Mouse (Mus musculus) liver, embryonic 13.5 days (tissue): ENCODE measurements around the gene Pip4k2b. TPM values are rescaled to one million over a fixed set of nuclear protein-coding genes. Genes with fewer than 3 reads are reported as not detected.
"Not testable (repeated sequence)": the region's sequence is repeated elsewhere in the genome, so short reads cannot be mapped to it uniquely, and the experiment has no call there.

Experiments used
- ATAC-seq: fragments of 200-750 bp; cut with Nextera tagmentation; 2 replicates; pipeline ENCODE4 v1.8.0; 2017; ENCODE audit warnings: low read depth, mild to moderate bottlenecking, moderate number of reproducible peaks, moderate library complexity
- DNase-seq: peaks from one replicate; pipeline ENCODE4 v3.0.0; 2022
- H3K27ac ChIP-seq: fragments of 300-500 bp; sonication (generic); 2 replicates; pipeline ENCODE4 v1.5.1; 2015; ENCODE audit warnings: moderate library complexity, mild to moderate bottlenecking, inconsistent platforms
- H3K27me3 ChIP-seq: fragments of 300-500 bp; sonication (generic); 2 replicates; pipeline ENCODE4 v1.6.1; 2015; ENCODE audit warnings: mild to moderate bottlenecking, inconsistent platforms
- H3K36me3 ChIP-seq: fragments of 300-500 bp; sonication (generic); 2 replicates; pipeline ENCODE4 v1.6.1; 2015; ENCODE audit warnings: mild to moderate bottlenecking, inconsistent platforms
- H3K4me1 ChIP-seq: fragments of 300-500 bp; sonication (generic); replicated peaks from 2 replicates; pipeline ENCODE4 v1.6.1; 2015; ENCODE audit warnings: inconsistent platforms
- H3K4me2 ChIP-seq: fragments of 300-500 bp; sonication (generic); 2 replicates; pipeline ENCODE4 v1.6.1; 2015; ENCODE audit warnings: inconsistent platforms, mild to moderate bottlenecking, moderate library complexity
- H3K4me3 ChIP-seq: fragments of 300-500 bp; sonication (generic); replicated peaks from 2 replicates; pipeline ENCODE4 v1.5.1; 2015; ENCODE audit warnings: mild to moderate bottlenecking, inconsistent platforms
- H3K9ac ChIP-seq: fragments of 300-500 bp; sonication (generic); 2 replicates; pipeline ENCODE4 v1.6.1; 2015; ENCODE audit warnings: mild to moderate bottlenecking, inconsistent platforms
- H3K9me3 ChIP-seq: fragments of 300-500 bp; sonication (generic); replicated peaks from 2 replicates; pipeline ENCODE4 v1.6.1; 2016; ENCODE audit warnings: inconsistent platforms
- WGBS: fragments of 180-500 bp; shearing (Covaris S2); methylation state at CpG from one replicate; pipeline ENCODE4 v1.1.7; 2015; ENCODE audit not compliant: insufficient replicate concordance; 5-methylcytosine and 5-hydroxymethylcytosine counted together
- polyA plus RNA-seq: library from polyadenylated mRNA; unstranded; fragments of >200 nt; fragmentation: Nextera tagmentation; extraction: Ambion mirVana; gene quantifications from 2 replicates; pipeline ENCODE4 v1.2.1, GENCODE M21; 2015

The Pip4k2b gene
- 0.88 TPM in 2 replicates for polyA plus RNA-seq

GRCm38 (mm10) chr11:97744063-97744717 lies at the start of gene Pip4k2b:
Gene Pip4k2b (minus strand): TSS chr11:97744704.
- peaks cover 46% of the 10 kb centered on the region for H3K4me1 ChIP-seq

DNA sequence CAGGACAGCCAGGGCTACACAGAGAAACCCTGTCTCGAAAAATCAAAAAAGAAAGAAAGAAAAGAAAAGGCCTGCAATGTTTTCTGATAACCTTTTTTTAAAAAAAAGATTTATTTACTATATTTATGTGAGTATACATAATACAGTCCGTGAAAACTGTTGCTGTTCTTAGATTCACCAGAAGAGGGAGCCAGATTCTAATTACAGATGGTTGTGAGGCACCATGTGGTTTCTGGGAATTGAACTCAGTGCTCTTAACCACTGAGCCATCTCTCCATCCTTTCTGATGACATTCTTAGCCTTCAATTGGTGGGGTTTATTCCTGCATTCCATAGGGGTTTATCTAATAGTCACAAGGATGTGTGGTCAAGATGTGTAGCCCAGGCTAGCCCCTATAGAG lies 48.7 kb upstream of the Pip4k2b start:
- Histone ChIP-seq H3K4me3 (no peak overlapping the region), H3K27me3 (0 out of 2 replicates have a peak, but pooled peaks cover 4% of the 10 kb centered on the region)

More at GRCm38 (mm10) chr11:97744063-97744717, at the start of gene Pip4k2b:
- H3K9ac ChIP-seq: peak within 1 kb of the TSS; percentile 94
- peak within 1 kb of the TSS; percentile 90 for H3K4me3 ChIP-seq
- H3K9me3 ChIP-seq: no peaks in the 10 kb centered on the region
- no peaks in the 10 kb centered on the region for H3K27me3 ChIP-seq
- DNase-seq (no peak), ATAC-seq (peak; percentile 54)
- H3K36me3 ChIP-seq: peaks cover 31% of the 10 kb centered on the region
- WGBS: under 1% methylated on average over 63 of the region's 63 CpGs
- H3K4me2 ChIP-seq: peak within 1 kb of the TSS; percentile 92
- H3K27ac ChIP-seq: peak within 1 kb of the TSS; percentile 85

GRCm38 (mm10) chr11:97790778-97791438 lies 46.4 kb upstream of the Pip4k2b start:
- not testable (repeated sequence) for H3K27me3 ChIP-seq, H3K4me1 ChIP-seq, H3K36me3 ChIP-seq, H3K4me2 ChIP-seq, H3K27ac ChIP-seq, H3K9ac ChIP-seq, H3K4me3 ChIP-seq, DNase-seq, ATAC-seq, H3K9me3 ChIP-seq
- 56% methylated on average over 2 of the region's 2 CpGs for WGBS

More for the DNA sequence above, 48.7 kb upstream of the Pip4k2b start:
- no peak for ATAC-seq
- Histone ChIP-seq H3K36me3 (no peaks in the 10 kb centered on the region), H3K4me1 (peaks cover 11% of the 10 kb centered on the region), H3K9ac (no peak overlapping the region), H3K4me2 (no peak overlapping the region), H3K27ac (no peak overlapping the region), H3K9me3 (no peaks in the 10 kb centered on the region)
- WGBS: 7% methylated on average over 2 of the region's 2 CpGs
- peak; percentile 44 for DNase-seq

GRCm38 (mm10) chr11:97789727-97790126 lies 45.2 kb upstream of the Pip4k2b start:
- H3K27me3 ChIP-seq: no peaks in the 10 kb centered on the region
- H3K4me2 ChIP-seq: no peak overlapping the region
- DNase-seq (no peak), ATAC-seq (no peak)
- no peak overlapping the region for H3K4me3 ChIP-seq
- 69% methylated on average over 5 of the region's 5 CpGs for WGBS
- H3K36me3 ChIP-seq: no peaks in the 10 kb centered on the region
- H3K27ac ChIP-seq: no peak overlapping the region
- H3K4me1 ChIP-seq: no peaks in the 10 kb centered on the region
- no peaks in the 10 kb centered on the region for H3K9me3 ChIP-seq
- H3K9ac ChIP-seq: no peak overlapping the region

- WGBS: 78% methylated on average over 3 of the region's 3 CpGs
- Histone ChIP-seq H3K27me3 (no peaks in the 10 kb centered on the region), H3K27ac (no peak overlapping the region), H3K4me2 (no peak overlapping the region), H3K36me3 (no peaks in the 10 kb centered on the region), H3K4me3 (no peak overlapping the region), H3K9me3 (no peaks in the 10 kb centered on the region), H3K4me1 (peaks cover 6% of the 10 kb centered on the region; the same call in 1 of the 2 replicates), H3K9ac (no peak overlapping the region)
- ATAC-seq: no peak
- no peak for DNase-seq
Observed at GRCm38 (mm10) chr11:97787961-97788360, 43.5 kb upstream of the Pip4k2b start.

GRCm38 (mm10) chr11:97782564-97782895 lies 38.0 kb upstream of the Pip4k2b start:
- no peaks in the 10 kb centered on the region for H3K9me3 ChIP-seq
- peaks cover 40% of the 10 kb centered on the region for H3K4me1 ChIP-seq
- H3K9ac ChIP-seq: peak overlapping the region; percentile 92
- peak overlapping the region; percentile 79 for H3K4me2 ChIP-seq
- H3K27ac ChIP-seq: peak overlapping the region; percentile 60
- ATAC-seq (no peak), DNase-seq (no peak)
- H3K27me3 ChIP-seq: no peaks in the 10 kb centered on the region
- H3K4me3 ChIP-seq: peak overlapping the region; percentile 84
- peaks cover 38% of the 10 kb centered on the region for H3K36me3 ChIP-seq
- whole genome bisulfite sequencing: under 1% methylated on average over 10 of the region's 10 CpGs

DNA sequence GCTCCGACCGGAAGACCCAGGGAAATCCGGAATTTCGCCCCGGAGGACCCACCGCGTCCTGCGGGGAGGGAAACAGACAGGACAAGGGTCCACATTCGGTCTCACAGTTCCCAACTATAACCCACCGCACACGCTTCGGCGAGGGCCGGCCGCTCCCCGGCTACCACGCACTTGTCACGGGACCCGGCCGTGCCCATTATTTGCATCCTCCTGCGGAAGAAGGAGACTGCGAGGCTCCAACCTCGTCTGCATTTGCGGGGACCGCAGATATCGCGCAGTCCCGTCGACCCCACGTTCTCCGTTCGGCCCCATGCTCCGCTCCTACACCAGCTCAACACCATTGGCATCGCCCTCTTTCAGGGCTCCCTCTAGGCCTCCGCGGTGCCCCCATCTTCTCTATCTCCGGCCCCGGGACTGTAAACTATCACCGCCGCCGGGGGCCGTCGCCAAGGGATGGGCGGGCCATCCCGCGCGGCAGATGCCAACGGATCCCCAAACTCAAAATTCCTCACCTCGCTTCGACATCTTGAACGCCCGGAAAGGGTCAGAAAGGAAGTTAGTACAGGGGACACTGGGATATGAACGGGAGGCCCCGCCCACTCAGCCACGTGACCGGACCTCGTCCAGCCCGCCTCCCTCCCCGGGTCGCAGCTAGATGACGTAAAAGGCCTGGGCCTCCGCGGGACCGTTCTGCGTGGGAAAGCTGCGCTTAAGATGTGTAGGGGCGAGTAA lies 37.5 kb upstream of the Pip4k2b start, which contains the start of gene Rpl23:
Gene Rpl23, minus strand, starts transcription at position 606 of the 732 bp plus-strand sequence.
- WGBS: under 1% methylated on average over 67 of the region's 67 CpGs

GRCm38 (mm10) chr11:97781478-97781831 lies 37.0 kb upstream of the Pip4k2b start:
- Histone ChIP-seq H3K4me2 (peak overlapping the region; percentile 79), H3K36me3 (peaks cover 49% of the 10 kb centered on the region), H3K27me3 (no peaks in the 10 kb centered on the region), H3K4me3 (peak overlapping the region; percentile 84), H3K27ac (peak overlapping the region; percentile 81), H3K9me3 (no peaks in the 10 kb centered on the region), H3K4me1 (peaks cover 42% of the 10 kb centered on the region), H3K9ac (peak overlapping the region; percentile 92)
- WGBS: under 1% methylated on average over 11 of the region's 11 CpGs
- ATAC-seq (no peak; the same call in 1 of the 2 replicates), DNase-seq (no peak)

More for the DNA sequence above, 37.5 kb upstream of the Pip4k2b start, which contains the start of gene Rpl23:
- Histone ChIP-seq H3K27me3 (no peaks in the 10 kb centered on the region), H3K4me1 (peaks cover 40% of the 10 kb centered on the region), H3K9ac (peak within 1 kb of the TSS; percentile 92), H3K4me2 (peak within 1 kb of the TSS; percentile 79), H3K9me3 (no peaks in the 10 kb centered on the region), H3K36me3 (peaks cover 43% of the 10 kb centered on the region), H3K27ac (peak within 1 kb of the TSS; percentile 81), H3K4me3 (peak within 1 kb of the TSS; percentile 84)
- ATAC-seq: peak; percentile 88
- peak; percentile 97 for DNase-seq

GRCm38 (mm10) chr11:97779968-97780701 lies 35.6 kb upstream of the Pip4k2b start:
- Histone ChIP-seq H3K4me1 (peaks cover 56% of the 10 kb centered on the region), H3K27me3 (no peaks in the 10 kb centered on the region), H3K36me3 (peaks cover 60% of the 10 kb centered on the region), H3K4me3 (peak overlapping the region; percentile 84), H3K27ac (peak overlapping the region; percentile 81), H3K9me3 (no peaks in the 10 kb centered on the region), H3K9ac (peak overlapping the region; percentile 92), H3K4me2 (peak overlapping the region; percentile 79)
- DNase-seq (no peak), ATAC-seq (no peak)
- WGBS: 37% methylated on average over 2 of the region's 2 CpGs

- Histone ChIP-seq H3K9ac (peak overlapping the region; percentile 54), H3K36me3 (peaks cover 60% of the 10 kb centered on the region)
- WGBS: 67% methylated on average over 1 of the region's 1 CpGs
Observed at GRCm38 (mm10) chr11:97778918-97779317, 34.4 kb upstream of the Pip4k2b start.

More at GRCm38 (mm10) chr11:97778918-97779317, 34.4 kb upstream of the Pip4k2b start:
- Histone ChIP-seq H3K4me1 (peaks cover 57% of the 10 kb centered on the region), H3K4me2 (peak overlapping the region; percentile 79), H3K27ac (peak overlapping the region; percentile 67; the same call in 1 of the 2 replicates), H3K4me3 (peak overlapping the region; percentile 32), H3K27me3 (no peaks in the 10 kb centered on the region), H3K9me3 (no peaks in the 10 kb centered on the region)
- ATAC-seq (no peak), DNase-seq (no peak)
